Mouse (Mus musculus): Measurements from ENCODE around the gene U2af2. TPM values are rescaled to one million over a fixed set of nuclear protein-coding genes. Genes with fewer than 3 reads are reported as not detected.

U2af2 gene
- polyA plus RNA-seq, 1 experiment, result 150 TPM

DNA sequence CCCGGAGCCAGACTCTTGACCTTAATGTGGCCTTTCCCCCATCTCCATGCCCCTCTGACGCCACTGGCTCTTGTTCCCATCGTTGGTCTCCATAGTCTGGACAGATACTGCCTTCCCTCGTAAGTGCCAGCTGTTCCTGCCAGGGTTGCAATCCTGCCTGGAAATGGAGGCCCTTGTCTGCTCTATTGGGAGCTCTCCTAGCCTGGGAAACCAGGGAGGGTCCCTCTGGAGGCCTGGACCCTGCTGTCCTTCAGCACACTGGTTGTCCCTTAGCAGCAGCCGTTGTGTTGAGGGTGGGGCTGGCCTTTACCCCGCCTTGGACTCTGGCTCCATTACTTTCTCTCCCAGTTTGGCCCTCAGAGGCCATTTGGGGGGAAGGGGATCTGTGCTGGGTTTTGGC lies 30.4 kb downstream of the U2af2 start:
- no peak for TF ChIP-seq POLR2A (IDR thresholded peaks at IDR 0.05; ENCODE audit: low read depth, low read length)
- TF ChIP-seq CTCF (IDR thresholded peaks at IDR 0.05; ENCODE audit: extremely low read depth, insufficient read length, insufficient replicate concordance, low read depth, low read length), result no peak

DNA sequence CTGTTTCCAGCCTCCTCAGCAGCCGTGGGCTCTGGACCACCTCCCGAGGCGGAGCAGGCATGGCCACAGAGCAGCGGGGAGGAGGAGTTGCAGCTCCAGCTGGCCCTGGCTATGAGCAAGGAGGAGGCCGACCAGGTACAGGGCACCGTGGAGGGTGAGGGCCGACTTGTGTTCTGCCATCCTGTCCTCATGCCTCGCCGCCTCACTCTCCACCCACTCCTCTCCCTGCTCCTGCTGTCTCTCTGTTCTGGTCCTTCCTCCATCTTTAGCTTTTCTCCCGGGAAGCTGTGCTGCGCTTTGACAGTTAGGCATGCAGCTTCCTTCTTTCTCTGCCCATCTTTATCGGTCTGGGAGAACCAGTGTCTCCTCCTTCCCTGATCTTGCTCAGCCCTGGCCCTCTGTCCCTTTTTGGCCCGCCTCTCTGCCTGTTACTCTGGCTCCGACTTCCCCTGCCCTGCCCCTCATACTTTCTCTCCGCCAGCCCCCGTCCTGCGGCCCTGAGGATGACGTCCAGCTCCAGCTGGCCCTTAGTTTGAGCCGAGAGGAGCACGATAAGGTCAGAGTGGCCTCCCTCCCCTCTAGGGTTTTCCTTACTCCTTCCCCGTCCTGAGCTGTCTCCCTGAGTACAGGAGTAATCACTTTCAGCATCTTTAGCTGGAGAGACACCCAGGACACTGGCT lies 31.0 kb downstream of the U2af2 start:
- WGBS, result 78% methylated on average over 21 of the region's 21 CpGs
- TF ChIP-seq POLR2A (IDR thresholded peaks at IDR 0.05; ENCODE audit: low read depth, low read length) (no peak), CTCF (IDR thresholded peaks at IDR 0.05; ENCODE audit: extremely low read depth, insufficient read length, insufficient replicate concordance, low read depth, low read length) (no peak)
- H3K27ac ChIP-seq (ENCODE audit: insufficient read depth, low read depth, low read length), result peak overlapping the region; percentile 14; the same call in 1 of the 2 replicates
- H3K27me3 ChIP-seq (ENCODE audit: control insufficient read depth, insufficient read depth, low read length), result no peaks in the 10 kb centered on the region
- peaks cover 26% of the 10 kb centered on the region for H3K4me1 ChIP-seq (ENCODE audit: control insufficient read depth, insufficient read depth, insufficient read length, low read length)
- peaks cover 82% of the 10 kb centered on the region for H3K36me3 ChIP-seq (ENCODE audit: control insufficient read depth, insufficient read depth, low read length)
- no peak overlapping the region for H3K4me3 ChIP-seq (ENCODE audit: low read depth, low read length)

More for the DNA sequence above, 30.4 kb downstream of the U2af2 start:
- no peaks in the 10 kb centered on the region for H3K27me3 ChIP-seq (ENCODE audit: control insufficient read depth, insufficient read depth, low read length)
- peaks cover 77% of the 10 kb centered on the region for H3K36me3 ChIP-seq (ENCODE audit: control insufficient read depth, insufficient read depth, low read length)
- H3K4me1 ChIP-seq (ENCODE audit: control insufficient read depth, insufficient read depth, insufficient read length, low read length), result peaks cover 29% of the 10 kb centered on the region
- 64% methylated on average over 6 of the region's 6 CpGs for WGBS
- peak overlapping the region; percentile 14; the same call in 1 of the 2 replicates for H3K27ac ChIP-seq (ENCODE audit: insufficient read depth, low read depth, low read length)
- H3K4me3 ChIP-seq (ENCODE audit: low read depth, low read length), result no peak overlapping the region

DNA sequence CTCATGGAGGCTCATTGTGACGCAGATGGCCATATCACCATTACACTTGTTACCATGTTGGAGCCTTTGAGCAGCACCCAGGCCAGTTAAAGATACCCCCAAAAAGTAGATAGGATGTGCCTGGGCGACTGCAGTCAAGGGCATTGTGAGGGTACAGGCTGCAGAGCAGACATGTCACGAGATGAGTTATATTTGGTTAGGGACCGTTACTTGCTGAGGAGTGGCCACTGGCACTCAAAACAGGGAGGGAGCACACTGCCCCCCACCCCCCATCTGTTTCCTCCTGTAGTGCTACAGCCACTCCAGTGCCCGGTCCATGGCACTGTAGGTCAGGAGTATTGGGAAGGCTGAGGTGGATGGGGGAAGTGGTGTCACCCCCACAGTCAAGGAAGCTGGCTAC lies 36.8 kb downstream of the U2af2 start:
- no peak overlapping the region for H3K4me3 ChIP-seq (ENCODE audit: low read depth, low read length)
- peaks cover 51% of the 10 kb centered on the region for H3K36me3 ChIP-seq (ENCODE audit: control insufficient read depth, insufficient read depth, low read length)

DNA sequence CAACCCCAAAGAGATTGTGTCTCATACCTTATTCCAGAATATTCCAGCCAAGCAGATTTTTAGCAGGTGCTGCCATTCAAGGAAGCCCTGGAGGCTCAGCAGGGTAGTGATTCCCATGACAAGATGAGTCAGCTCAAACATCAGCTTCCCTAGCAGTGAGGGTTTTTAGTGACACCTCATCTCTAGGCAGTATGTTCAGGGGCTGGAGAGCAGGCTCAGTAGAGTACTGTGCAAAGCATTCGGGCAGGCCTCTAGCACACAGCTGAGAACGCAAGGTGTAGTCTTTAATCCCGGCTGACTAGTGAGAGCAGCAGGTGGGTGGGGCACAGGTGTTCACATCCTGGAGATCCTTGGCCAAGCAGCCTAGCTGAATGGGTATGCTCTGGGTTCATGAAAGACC lies 37.9 kb downstream of the U2af2 start:
- no peak overlapping the region for H3K27ac ChIP-seq (ENCODE audit: insufficient read depth, low read depth, low read length)
- 29% methylated on average over 3 of the region's 3 CpGs for WGBS

More for the DNA sequence above, 36.8 kb downstream of the U2af2 start:
- H3K27me3 ChIP-seq (ENCODE audit: control insufficient read depth, insufficient read depth, low read length), result no peaks in the 10 kb centered on the region
- peaks cover 7% of the 10 kb centered on the region for H3K4me1 ChIP-seq (ENCODE audit: control insufficient read depth, insufficient read depth, insufficient read length, low read length)
- WGBS, result 91% methylated on average over 5 of the region's 5 CpGs
- H3K27ac ChIP-seq (ENCODE audit: insufficient read depth, low read depth, low read length), result no peak overlapping the region
- TF ChIP-seq CTCF (IDR thresholded peaks at IDR 0.05; ENCODE audit: extremely low read depth, insufficient read length, insufficient replicate concordance, low read depth, low read length) (no peak), POLR2A (IDR thresholded peaks at IDR 0.05; ENCODE audit: low read depth, low read length) (no peak)

DNA sequence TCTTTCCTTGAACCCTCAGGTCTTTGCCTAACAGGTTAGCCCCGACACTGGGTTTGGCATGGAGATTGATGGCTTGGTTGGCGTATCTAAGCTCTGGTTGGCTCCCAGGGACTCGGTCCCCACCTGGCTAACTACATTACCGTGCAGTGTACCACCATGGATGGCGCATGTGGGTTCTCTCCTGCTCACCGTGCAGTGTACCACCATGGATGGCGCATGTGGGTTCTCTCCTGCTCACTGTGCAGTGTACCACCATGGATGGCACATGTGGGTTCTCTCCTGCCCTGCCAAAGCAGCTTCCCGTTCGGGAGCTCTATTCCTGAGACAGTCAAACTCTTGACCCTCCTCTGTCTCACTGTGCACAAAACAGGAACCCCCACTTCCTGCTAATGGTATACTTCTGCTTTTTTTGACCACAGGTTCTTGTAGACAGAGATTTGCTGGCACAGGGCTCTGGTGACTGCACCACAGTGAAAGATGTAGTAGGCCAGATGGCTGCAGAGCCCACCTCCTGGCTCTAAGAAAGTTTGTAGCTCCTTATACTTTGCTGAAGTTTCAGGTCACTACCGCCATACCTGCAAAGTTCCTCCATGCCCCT lies 39.2 kb downstream of the U2af2 start:
- TF ChIP-seq POLR2A (IDR thresholded peaks at IDR 0.05; ENCODE audit: low read depth, low read length) (no peak), CTCF (IDR thresholded peaks at IDR 0.05; ENCODE audit: extremely low read depth, insufficient read length, insufficient replicate concordance, low read depth, low read length) (no peak)
- Histone ChIP-seq H3K27me3 (ENCODE audit: control insufficient read depth, insufficient read depth, low read length) (no peaks in the 10 kb centered on the region), H3K27ac (ENCODE audit: insufficient read depth, low read depth, low read length) (no peak overlapping the region; the same call in 1 of the 2 replicates), H3K36me3 (ENCODE audit: control insufficient read depth, insufficient read depth, low read length) (peaks cover 28% of the 10 kb centered on the region), H3K4me3 (ENCODE audit: low read depth, low read length) (peak overlapping the region; percentile 3; the same call in 1 of the 2 replicates), H3K4me1 (ENCODE audit: control insufficient read depth, insufficient read depth, insufficient read length, low read length) (peaks cover 7% of the 10 kb centered on the region)
- WGBS, result 71% methylated on average over 10 of the region's 10 CpGs

More for the DNA sequence above, 37.9 kb downstream of the U2af2 start:
- TF ChIP-seq POLR2A (IDR thresholded peaks at IDR 0.05; ENCODE audit: low read depth, low read length) (no peak), CTCF (IDR thresholded peaks at IDR 0.05; ENCODE audit: extremely low read depth, insufficient read length, insufficient replicate concordance, low read depth, low read length) (no peak)
- Histone ChIP-seq H3K4me1 (ENCODE audit: control insufficient read depth, insufficient read depth, insufficient read length, low read length) (peaks cover 7% of the 10 kb centered on the region), H3K27me3 (ENCODE audit: control insufficient read depth, insufficient read depth, low read length) (no peaks in the 10 kb centered on the region), H3K4me3 (ENCODE audit: low read depth, low read length) (no peak overlapping the region), H3K36me3 (ENCODE audit: control insufficient read depth, insufficient read depth, low read length) (peaks cover 41% of the 10 kb centered on the region)

DNA sequence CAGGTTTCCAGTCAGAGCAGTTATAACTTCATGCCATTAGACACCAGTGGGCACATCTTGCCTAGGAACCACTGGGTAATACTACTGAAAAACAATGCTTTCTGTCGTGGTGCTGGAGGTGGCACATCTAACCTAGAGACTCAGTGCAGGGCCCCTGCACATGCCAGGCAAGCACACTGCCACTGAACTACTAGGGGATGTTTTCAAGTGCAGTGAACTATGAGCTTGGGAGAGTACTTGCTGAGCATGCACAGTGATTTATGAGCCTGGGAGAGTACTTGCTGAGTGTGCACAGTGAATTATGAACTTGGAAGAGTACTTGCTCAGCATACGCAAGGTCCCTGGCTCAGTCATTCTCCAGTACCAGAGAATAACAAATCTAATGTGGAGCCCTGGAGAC lies 40.6 kb downstream of the U2af2 start:
- peak overlapping the region; percentile 74 for H3K27ac ChIP-seq (ENCODE audit: insufficient read depth, low read depth, low read length)
- peaks cover 7% of the 10 kb centered on the region; the same call in 1 of the 2 replicates for H3K4me1 ChIP-seq (ENCODE audit: control insufficient read depth, insufficient read depth, insufficient read length, low read length)
- peaks cover 14% of the 10 kb centered on the region for H3K36me3 ChIP-seq (ENCODE audit: control insufficient read depth, insufficient read depth, low read length)
- TF ChIP-seq POLR2A (IDR thresholded peaks at IDR 0.05; ENCODE audit: low read depth, low read length) (no peak), CTCF (IDR thresholded peaks at IDR 0.05; ENCODE audit: extremely low read depth, insufficient read length, insufficient replicate concordance, low read depth, low read length) (no peak)
- no peak overlapping the region for H3K4me3 ChIP-seq (ENCODE audit: low read depth, low read length)
- 72% methylated on average over 2 of the region's 2 CpGs for WGBS
- no peaks in the 10 kb centered on the region for H3K27me3 ChIP-seq (ENCODE audit: control insufficient read depth, insufficient read depth, low read length)

DNA sequence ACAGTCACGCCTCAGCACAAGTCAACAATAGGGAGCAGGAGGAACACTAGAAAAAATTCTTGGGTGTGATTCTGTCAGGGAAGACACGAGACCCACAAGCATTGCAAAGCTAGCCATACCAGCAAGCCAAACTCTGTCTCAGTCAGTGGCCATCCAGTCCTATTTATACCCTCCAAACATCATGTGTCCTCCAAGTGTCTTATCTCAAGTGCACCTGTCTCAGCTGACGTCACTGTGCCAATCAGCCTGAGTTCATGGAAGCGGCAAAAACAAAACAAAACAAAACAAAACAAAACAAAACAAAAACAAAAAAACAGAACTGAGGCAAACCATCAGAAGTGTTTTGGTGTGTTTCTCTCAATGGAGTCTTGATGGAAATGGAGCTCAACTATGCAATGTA lies 46.3 kb downstream of the U2af2 start:
- H3K4me1 ChIP-seq (ENCODE audit: control insufficient read depth, insufficient read depth, insufficient read length, low read length), result no peaks in the 10 kb centered on the region
- H3K27ac ChIP-seq (ENCODE audit: insufficient read depth, low read depth, low read length), result no peak overlapping the region
- 57% methylated on average over 4 of the region's 4 CpGs for WGBS
- H3K36me3 ChIP-seq (ENCODE audit: control insufficient read depth, insufficient read depth, low read length), result no peaks in the 10 kb centered on the region
- no peak for TF ChIP-seq CTCF (IDR thresholded peaks at IDR 0.05; ENCODE audit: extremely low read depth, insufficient read length, insufficient replicate concordance, low read depth, low read length)
- TF ChIP-seq POLR2A (IDR thresholded peaks at IDR 0.05; ENCODE audit: low read depth, low read length), result no peak
- no peaks in the 10 kb centered on the region; the same call in 1 of the 2 replicates for H3K27me3 ChIP-seq (ENCODE audit: control insufficient read depth, insufficient read depth, low read length)
- no peak overlapping the region for H3K4me3 ChIP-seq (ENCODE audit: low read depth, low read length)

Data from small intestine, adult 2 months (tissue).